Mouse (Mus musculus) right cerebral cortex, postnatal 36 days (tissue): ENCODE results near the gene Ms4a6b.
"Not testable (repeated sequence)": the region's sequence is repeated elsewhere in the genome, so short reads cannot be mapped to it uniquely, and the experiment has no call there.

ENCODE experiments used
- DNase-seq, 2 experiments: peaks; one replicate each; pipeline ENCODE4 v3.0.0; 2022; ENCODE audit warnings: low spot score in 2 of 2, mixed read lengths in 1 of 2

The Ms4a6b gene

DNA sequence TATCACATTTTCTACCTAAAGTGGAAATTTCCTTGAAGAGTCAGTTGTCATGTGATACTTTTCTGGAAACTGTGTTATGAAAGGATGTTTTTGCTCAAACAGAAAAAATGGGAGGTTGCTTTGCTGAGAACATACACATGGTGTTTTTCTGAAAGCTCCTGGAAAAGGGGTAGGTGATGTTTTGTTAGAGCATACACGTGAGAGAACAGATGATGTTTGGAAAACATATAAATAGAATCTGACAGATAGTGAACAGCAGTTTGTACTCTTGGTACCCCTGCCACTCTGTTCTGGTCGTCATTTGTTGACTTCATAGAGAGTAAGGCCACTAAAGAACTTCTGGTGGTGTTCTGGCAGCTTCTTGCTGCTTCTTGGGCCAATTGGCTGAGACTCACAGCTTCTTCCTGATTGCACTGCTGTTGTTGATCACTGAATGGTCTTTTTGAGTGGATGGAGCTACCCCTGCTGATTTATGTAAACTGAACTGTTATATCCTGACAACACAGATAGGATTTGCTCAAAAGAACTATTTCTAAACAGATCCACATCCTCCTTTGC is 17.7 kb downstream of the Ms4a6b start:
- DNase-seq: no peak

DNA sequence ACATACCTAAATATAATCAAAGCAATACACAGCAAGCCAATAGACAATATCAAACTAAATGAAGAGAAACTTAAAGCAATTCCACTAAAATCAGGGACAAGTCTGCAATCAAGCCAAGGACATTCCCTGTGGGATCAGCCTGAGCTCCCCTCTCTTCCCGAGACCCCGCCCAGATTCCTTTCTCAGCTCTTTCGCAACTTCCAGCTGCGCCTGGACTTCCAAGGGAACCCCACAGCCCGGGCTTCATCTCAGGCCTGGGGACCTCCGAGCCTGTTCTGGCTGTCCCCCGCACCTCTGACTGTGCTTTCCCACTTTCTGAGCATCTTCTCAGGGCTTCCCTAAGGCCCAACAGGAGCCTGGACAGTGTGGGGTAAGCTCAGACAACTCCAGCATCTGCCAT is 20.3 kb downstream of the Ms4a6b start, which contains the start of gene Ms4a4d:
Gene Ms4a4d, plus strand, starts transcription at position 209 of the 400 bp plus-strand sequence.
- DNase-seq: no peak

DNA sequence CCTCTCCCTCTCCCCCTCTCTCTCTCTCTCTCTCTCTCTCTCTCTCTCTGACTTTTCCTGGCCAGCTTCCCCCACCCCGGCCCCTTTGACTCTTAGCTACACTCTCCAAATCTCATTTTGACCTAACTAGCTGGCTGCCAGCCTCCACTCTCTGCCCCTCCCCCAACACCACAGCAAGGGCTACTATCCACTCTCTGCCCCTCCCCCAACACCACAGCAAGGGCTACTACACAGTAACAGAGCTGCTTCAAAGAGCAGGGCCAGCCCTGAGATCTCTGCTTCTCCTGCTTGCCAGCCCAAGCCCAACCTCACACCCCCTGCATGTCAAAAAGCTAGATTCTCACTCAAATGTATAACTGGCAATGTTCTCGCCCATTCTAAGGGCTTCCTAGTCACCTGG is 21.0 kb downstream of the Ms4a6b start:
- no peak for DNase-seq

DNA sequence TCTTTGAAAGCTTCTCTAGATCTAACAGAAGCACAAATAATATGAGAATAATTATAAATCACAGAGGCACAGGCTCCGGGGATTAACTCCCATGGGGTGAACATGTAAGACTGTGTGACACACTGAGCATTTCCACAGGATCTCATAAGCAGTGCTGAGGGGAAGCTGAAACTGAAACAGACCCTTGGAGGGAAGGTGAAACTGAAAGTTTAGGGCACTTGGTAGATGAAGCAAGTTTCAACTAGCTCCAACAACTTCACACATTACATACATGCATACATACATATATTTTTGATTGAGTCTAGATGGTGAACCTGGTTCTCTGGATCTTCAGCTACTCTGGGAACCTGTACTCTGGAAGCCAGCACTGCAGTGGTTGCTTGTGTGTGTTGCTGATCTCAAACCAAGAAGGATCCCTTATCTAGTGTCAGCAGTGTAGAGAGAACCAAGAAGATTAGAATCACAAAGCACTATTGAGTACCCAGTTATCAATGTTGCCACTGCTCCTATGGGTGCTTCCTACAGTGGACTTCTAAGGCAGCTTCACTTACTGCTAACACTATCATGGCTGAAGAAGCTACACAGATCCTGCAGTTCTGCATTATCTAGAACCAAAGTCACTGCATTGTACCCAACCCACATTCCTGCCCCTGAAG is 24.0 kb downstream of the Ms4a6b start:
- not testable (repeated sequence) for DNase-seq

DNA sequence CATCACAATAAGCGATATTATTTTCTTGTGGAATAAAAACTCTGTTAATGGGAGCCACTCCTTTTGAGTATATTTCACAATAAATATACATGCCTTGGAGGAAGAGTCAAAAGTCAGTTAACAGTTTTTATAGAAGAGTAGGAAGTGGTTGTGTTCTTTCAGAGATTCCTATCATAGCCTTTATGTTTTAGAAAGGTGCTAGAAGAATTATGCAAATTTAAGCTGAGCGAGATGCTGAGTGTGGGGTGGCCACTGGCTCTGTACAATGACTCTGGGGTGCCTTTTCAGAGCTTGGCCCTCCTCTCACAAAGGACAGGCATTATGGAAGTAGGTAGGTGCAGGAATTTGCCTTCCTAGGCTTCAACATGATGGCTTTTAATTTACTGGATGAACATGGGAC is 28.1 kb downstream of the Ms4a6b start:
- not testable (repeated sequence) for DNase-seq

DNA sequence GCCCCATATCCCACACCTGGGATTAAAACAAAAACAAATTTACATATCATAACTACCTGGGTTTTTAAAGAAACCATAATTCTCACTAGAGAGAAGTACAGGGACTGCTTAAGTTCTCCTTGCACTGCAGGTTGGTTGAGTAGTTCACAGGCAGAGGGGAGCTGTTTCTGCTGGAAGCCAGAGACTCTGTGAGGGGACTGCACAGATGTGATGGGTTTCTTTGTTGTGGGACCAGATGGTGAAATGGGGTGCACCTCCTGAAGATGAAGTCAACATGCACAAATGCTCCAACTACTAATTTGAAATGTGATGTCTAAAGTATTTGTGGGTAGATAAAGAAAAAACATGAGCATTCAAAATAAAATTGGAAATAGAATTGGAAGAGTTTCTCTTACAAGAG is 31.6 kb downstream of the Ms4a6b start:
- DNase-seq: no peak

DNA sequence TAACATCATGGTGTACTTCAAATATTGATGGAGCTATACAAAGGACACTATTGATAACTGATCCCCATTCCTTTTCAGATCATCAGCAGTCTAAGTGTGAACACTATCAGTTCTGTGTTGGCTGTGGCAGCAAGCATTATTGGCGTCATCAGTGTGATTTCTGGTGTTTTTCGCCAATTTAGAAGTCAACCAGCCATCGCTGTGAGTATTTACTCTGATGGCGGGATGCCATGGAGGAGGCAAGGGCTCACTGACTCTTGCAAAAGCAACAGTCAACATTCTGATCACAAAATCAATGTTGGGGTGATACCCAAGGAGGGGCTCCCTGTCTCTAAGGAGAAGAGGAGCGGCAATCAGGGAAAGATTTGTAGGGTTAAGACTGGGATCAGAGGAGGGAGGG is 38.4 kb downstream of the Ms4a6b start:
- no peak for DNase-seq

DNA sequence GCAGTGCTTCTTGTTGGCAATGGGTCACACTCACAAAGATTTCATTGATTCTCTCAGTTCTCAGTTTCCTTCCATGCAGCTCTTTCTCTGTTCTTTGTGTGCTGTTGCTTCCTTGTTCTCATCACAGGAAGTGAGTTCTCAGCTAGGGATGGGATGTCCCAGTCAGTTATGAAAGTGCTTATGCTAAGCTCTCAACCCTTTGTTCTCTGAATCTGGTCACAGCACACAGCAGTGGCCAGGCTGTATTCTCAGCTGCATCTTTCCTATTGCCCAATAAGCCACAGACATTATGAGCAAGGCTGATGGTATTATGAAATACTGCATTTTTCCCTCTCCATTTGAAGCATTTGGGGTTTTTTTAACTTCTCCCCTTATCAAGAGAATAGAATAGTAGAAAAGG is 43.2 kb downstream of the Ms4a6b start:
- not testable (repeated sequence) for DNase-seq

DNA sequence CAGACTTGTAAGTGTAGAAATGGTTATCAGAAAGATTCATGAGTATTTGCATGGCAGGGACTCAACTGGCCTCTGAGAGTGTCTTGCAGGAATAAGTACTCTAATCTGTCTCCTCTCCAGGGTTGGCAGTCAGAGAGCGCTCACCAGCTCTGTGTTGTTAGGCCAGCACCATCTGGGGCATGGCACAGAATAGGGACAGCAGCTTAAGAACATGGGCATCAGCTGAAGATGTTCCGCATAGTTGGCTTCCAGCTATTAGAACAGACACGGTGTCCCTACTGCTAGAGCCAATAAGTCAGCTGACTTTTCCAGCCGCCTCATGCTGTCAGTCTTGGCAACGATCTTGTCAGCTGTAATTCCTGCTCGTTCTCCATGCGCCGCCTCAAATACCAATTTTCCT is 58.7 kb downstream of the Ms4a6b start:
- DNase-seq: no peak
